Mouse (Mus musculus): Measurements from ENCODE around the gene Galnt13. TPM values are rescaled to one million over a fixed set of nuclear protein-coding genes. Genes with fewer than 3 reads are reported as not detected.

The Galnt13 gene
- polyA plus RNA-seq (2012; rRNA removed): 0.06 and 0.26 TPM in 2 replicates

DNA sequence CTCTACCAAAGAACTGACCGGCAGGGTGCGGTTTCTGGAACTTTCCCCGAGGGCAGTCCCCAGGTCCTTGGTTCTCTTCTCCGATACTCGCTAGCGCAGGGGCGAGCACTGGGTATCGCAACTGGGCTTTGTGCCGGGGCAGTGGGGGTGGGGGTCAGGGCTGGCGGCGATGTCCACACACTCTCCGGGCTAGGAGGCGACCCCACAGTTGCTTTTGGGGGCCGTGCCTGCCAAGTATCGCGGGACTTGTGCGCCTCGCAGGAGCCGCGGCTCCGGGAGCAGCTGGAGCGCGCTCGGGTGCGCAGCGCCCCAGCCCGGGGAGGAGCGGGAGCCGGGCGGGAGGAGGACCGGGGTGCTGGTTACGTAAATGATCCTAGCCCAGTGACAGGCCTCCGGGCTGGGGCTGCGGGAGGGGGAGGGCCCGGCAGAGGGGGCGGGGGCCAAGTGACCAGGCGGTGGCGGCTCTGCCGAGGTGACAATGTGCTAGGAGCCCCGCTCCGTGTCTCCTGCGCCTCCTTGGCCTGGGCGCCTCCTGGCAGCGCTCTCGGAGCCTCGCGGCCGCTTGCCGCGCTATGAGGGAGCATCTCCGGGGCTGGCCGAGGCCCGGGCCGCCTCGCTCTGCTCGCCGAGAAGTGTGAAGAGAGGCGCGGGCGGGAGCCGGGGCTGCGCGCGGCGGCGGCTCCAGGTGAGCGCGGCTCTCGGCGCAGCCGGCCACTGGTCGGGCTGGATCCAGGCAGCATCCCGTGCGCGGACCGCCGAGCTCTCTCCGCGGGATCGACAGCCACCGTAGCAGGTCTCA lies at the start of gene Galnt13:
Gene Galnt13 (plus strand): TSS at position 381 of the 799 bp plus-strand sequence.

